Mouse (Mus musculus) adrenal gland, postnatal 25 days (tissue): ENCODE results near the gene Commd1. TPM values are rescaled to one million over a fixed set of nuclear protein-coding genes. Genes with fewer than 3 reads are reported as not detected.

ENCODE experiments used
- DNase-seq: peaks from one replicate; pipeline ENCODE4 v3.0.0; 2021; ENCODE audit warnings: mixed read lengths
- total RNA-seq: library from RNA; stranded (reverse); gene quantifications from 2 replicates; pipeline ENCODE4 v1.2.3, GENCODE M21; 2021

Gene Commd1
- total RNA-seq, 1 experiment from 2014 or later: 109 TPM

GRCm38 (mm10) chr11:22989786-22990185 lies 7.6 kb upstream of the Commd1 start:
- no peak for DNase-seq

GRCm38 (mm10) chr11:22987357-22987756 lies 5.2 kb upstream of the Commd1 start:
- DNase-seq: no peak

- DNase-seq: no peak
These were observed 3.3 kb upstream of the Commd1 start for GRCm38 (mm10) chr11:22985510-22985909.

GRCm38 (mm10) chr11:22982846-22983245 lies 664 bp upstream of the Commd1 start:
- no peak for DNase-seq

- DNase-seq: peak; percentile 15
These were observed 635 bp downstream of the Commd1 start for GRCm38 (mm10) chr11:22981543-22981950.

GRCm38 (mm10) chr11:22981041-22981440 lies 1.1 kb downstream of the Commd1 start:
- DNase-seq: no peak

GRCm38 (mm10) chr11:22979221-22979620 lies 3.0 kb downstream of the Commd1 start:
- no peak for DNase-seq

- no peak for DNase-seq
These were observed 3.5 kb downstream of the Commd1 start for GRCm38 (mm10) chr11:22978711-22979110.

GRCm38 (mm10) chr11:22978215-22978614 lies 4.0 kb downstream of the Commd1 start:
- no peak for DNase-seq

GRCm38 (mm10) chr11:22973599-22973998 lies 8.6 kb downstream of the Commd1 start:
- DNase-seq: no peak

- peak; percentile 85 for DNase-seq
These were observed 9.2 kb downstream of the Commd1 start for GRCm38 (mm10) chr11:22972746-22973526.

- DNase-seq: peak; percentile 52
These were observed 10.1 kb downstream of the Commd1 start, which contains the start of gene Zrsr1 for GRCm38 (mm10) chr11:22971835-22972709. Gene Zrsr1 (plus strand): TSS chr11:22972005.

- no peak for DNase-seq
These were observed 11.6 kb downstream of the Commd1 start for GRCm38 (mm10) chr11:22970546-22970945.

- DNase-seq: no peak
These were observed 12.7 kb downstream of the Commd1 start for GRCm38 (mm10) chr11:22969486-22969885.

- DNase-seq: peak; percentile 77
These were observed 16.7 kb downstream of the Commd1 start for GRCm38 (mm10) chr11:22965503-22965902.

- DNase-seq: no peak
These were observed 17.8 kb downstream of the Commd1 start for GRCm38 (mm10) chr11:22964401-22964800.

- DNase-seq: no peak
These were observed 20.1 kb downstream of the Commd1 start for GRCm38 (mm10) chr11:22962101-22962500.

- no peak for DNase-seq
These were observed 24.3 kb downstream of the Commd1 start for GRCm38 (mm10) chr11:22957791-22958374.

- DNase-seq: peak; percentile 88
These were observed 25.4 kb downstream of the Commd1 start for GRCm38 (mm10) chr11:22956830-22957229.

- no peak for DNase-seq
These were observed 25.8 kb downstream of the Commd1 start for GRCm38 (mm10) chr11:22956346-22956745.

- DNase-seq: no peak
These were observed 29.5 kb downstream of the Commd1 start for GRCm38 (mm10) chr11:22952668-22953067.

GRCm38 (mm10) chr11:22950131-22950530 lies 32.1 kb downstream of the Commd1 start:
- no peak for DNase-seq

- no peak for DNase-seq
These were observed 33.1 kb downstream of the Commd1 start for GRCm38 (mm10) chr11:22949101-22949500.
